Mouse (Mus musculus) testis, postnatal 10 days (tissue): Measurements from ENCODE around the gene Kl.

Experiments
- DNase-seq: peaks from one replicate; pipeline ENCODE4 v3.0.0; 2021; ENCODE audit warnings: low spot score

Gene Kl

GRCm38 (mm10) chr5:150967925-150968324, 15.5 kb downstream of the Kl start:
- no peak for DNase-seq

DNA sequence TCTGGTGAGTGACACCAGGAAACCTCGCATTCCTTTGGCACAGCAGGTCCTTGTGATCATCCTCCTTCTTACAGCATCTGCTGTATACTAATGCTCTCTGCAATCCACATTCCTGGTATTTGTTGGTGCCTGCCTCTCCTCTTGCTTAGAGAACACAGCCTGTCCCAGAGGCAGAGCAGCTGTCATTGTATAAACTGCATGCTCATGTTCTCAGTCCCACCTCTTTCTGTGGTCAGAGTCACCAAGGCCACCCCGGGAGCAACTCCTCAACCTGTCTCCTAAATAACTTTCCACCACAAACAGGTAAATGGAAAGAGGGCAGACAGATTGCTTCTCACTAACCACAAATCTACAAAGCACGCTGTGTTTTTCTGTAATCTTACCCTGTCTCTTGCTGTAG, 18.1 kb downstream of the Kl start:
- DNase-seq = no peak

DNA sequence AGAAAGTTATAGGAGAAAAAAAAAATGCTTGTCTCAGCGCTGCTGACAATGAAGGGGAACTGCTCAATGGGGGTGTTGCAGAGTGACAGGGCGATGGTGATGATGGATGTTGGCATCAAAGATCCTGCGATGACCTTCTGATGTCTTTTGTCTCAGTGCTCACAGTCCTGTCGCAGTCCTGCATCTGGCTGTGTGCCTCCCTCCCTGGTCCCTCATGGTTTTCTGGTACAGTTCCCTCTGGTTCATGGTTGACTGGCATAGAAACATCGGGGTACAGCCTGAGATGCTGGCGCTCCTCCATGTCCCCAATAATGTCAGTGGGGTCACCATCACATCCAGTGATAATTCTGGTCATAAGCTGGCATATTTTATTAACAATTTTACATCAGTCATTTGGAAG, 18.7 kb downstream of the Kl start:
- DNase-seq = no peak

- peak; percentile 65 for DNase-seq
Measured at GRCm38 (mm10) chr5:150974226-150974625, 21.8 kb downstream of the Kl start.

DNA sequence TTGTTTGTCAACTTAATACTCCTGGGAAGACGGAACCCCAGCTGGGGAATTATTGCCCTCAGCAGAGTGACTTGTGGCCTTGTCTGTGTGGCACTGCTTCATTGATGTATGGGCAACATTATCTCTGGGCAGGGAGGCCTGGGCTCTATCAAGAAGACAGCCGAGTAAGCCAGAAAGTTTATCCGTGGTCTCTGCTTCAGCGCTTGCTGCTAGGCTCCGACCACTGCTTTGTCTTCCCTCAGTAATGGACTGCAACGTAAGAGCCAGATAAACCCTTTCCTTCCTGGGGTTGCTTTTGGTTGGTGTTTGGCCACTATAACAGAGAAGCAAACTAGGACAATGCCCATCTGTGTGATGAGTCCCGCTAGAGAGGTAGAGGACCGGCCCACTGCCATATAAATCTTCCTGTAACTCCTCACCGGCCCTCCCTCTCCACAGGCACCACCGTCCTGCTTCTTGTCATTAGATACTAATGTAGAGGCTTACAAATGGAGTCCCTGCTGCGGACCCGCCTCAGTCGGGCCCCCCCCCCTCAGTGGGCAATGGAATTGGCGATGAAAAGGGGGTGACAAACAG, 25.1 kb downstream of the Kl start:
- DNase-seq = no peak

- no peak for DNase-seq
Measured at GRCm38 (mm10) chr5:150979341-150980136, 27.1 kb downstream of the Kl start.

DNA sequence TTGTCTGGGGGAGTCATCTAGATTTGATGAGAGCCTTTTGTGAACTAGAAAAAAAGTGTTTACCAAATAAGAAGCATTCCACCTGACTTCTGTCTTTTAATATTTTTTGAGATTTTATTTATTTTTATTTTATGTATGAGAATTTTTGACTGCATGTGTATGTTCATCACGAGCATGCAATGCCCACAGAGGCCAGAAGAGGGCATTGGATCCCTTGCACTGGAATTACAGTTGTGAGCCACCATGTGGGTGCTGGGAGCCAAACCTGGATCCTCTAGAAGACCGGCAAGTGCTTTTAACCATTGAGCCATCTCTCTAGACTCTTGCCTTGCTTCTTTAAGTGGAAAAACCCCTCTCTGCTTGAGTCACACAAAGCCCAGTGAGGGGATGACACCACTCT, 29.7 kb downstream of the Kl start:
- no peak for DNase-seq

DNA sequence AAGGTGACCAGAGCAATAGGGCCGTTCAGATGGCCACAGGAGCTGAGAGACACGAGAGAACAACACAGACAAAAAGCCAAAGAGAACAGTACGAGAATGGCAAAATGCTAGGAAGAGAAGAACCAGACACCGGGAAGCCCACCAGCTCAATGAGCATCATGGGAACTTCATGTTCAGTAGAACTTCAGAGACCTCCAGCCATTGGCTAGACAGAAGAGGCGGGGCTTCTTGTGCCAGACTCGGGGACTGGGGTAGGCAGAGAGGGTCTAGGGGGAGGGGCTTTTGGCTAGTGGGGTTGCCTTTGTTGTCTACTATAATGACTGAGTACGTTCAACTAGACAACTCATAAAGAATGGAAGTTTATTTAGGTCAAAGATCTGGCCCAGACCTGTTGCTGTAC, 41.7 kb downstream of the Kl start:
- DNase-seq = no peak

GRCm38 (mm10) chr5:150996586-150996985, 44.2 kb downstream of the Kl start:
- DNase-seq = no peak

DNA sequence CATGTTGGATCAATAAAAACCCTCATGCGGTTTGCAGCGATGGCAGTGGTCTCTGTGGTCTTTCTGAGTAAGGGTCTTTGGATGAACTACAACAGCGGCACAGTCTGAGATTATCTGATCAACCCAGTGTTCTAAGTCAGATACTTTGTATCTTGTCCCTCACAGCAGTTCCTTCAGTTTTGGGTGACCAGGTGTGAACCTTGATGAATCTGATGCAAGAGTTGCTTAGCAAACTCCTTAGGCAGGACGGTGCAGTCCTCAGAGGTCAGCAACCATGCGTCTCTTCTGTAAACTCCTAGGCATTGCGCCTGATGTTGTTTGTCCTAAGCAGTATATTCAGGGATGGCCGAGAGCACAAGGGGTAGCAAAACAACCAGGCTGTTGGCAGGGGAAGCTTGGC, 48.7 kb downstream of the Kl start:
- no peak for DNase-seq

- DNase-seq = no peak
Measured at GRCm38 (mm10) chr5:151002051-151002450, 49.6 kb downstream of the Kl start.

- no peak for DNase-seq
Measured at GRCm38 (mm10) chr5:151004216-151004755, 51.9 kb downstream of the Kl start.

GRCm38 (mm10) chr5:151018450-151018849, 66.0 kb downstream of the Kl start:
- no peak for DNase-seq

- DNase-seq = no peak
Measured at GRCm38 (mm10) chr5:151018959-151019358, 66.6 kb downstream of the Kl start.

DNA sequence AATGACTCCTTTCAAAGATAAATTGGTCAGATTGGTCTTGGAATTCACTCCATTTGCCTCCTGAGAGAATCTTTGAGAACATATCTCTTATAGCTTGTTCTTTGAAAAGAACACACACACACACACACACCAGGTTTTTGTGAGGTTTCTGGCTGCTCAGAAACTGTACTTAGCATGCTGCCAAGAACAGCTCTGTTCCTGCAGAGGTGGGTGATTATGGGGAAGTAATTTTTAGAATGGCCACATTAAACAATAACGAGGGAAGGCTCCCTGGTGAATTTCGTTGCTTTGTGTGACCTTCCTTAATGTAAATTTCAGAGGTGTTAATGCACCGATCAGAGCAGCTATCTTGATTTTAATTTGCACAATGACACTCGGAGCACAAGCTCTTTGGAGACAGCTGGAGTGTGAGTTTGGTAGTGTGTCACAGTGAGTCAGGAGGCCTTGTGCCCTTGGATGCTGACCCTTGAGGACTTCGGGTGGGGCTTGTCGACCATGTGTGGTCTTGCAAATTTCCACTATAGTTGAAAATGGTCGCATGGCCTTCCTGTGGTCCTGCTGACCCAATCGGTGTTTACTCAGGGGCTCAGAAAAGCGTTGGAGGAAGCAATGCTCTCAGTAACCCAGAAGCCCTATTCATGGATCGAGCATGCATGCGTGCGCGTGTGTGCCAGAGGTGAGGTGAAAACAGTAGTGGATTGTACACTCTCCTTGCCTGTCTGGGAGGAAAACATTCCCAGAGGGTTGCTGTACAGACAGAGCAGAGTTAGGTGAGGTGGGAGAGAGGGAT, 67.8 kb downstream of the Kl start:
- DNase-seq = no peak

DNA sequence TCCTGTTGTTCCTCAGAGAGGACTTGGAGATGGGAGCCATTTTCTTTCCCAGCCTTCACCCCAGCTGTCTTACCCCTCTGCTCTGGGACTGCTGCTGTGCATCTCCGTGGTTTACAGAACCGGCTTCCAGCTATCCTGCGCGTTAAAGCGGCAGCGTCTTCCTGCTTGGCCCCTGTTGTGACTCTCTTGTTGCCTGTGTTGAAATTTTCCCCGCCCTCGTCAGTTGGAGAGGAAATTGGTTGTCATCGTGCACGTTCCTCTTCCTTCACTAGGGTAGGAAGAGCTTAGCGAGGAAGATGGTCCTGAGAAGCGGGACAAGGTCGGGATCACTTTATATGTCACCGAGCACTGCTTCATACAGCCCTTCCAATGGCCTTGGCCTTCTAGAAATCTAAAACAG, 68.4 kb downstream of the Kl start:
- DNase-seq = no peak

DNA sequence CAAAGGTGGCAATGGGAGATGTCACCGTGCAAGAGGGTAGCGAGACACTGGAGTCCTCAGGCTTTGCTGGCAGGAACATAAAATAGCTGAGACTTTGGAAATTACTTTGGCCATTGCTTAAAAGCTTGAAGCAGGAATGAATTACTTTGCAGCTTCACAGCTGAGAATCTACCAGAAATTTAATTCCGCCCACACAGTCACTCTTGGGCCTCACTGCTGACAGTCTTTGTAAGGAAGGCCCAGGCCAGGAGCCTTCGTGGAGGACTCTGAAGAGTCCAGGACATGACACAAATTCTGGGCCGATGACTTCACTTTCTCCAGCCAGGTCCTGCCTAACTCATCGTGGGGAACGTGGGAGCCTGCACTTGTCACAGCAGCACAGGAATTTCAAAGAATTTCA, 69.6 kb downstream of the Kl start:
- no peak for DNase-seq

DNA sequence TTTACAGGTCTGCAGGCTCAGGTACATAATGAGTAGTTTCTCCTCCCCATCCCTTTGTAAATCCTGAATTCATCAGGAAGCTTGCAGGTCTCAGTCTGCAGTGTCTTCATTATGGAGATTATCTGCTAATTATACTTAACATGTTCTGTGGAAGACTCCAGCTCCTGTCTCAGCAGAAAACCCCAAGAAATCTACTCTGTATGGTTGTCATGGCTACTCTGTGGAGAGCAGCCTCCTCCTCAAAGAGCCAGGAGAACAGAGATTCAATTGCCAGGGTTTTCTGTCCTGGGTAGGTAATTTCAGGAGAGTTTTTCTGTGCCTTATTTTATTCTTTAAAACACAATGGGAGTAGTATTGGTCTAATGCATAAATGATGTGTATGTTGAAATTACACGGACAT, 70.5 kb downstream of the Kl start:
- no peak for DNase-seq

- peak; percentile 53 for DNase-seq
Measured at GRCm38 (mm10) chr5:151023461-151023860, 71.1 kb downstream of the Kl start.

DNA sequence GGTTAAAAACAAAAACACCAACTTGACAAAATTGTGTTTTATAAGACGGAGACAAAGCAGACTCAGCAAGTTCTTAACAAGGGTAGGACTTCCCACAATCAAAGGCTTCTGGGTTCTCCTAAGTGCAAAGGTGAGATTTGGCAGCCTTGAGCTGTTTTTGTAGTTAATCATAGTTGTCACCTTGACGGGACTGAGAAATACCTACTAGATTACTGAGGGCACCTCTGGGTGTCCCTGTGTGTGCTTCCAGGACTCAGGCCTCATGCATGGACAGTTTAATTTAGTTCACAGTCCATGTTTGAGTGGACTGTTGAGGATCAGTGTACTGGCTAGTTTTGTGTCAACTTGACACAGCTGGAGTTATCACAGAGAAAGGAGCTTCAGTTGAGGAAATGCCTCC, 72.1 kb downstream of the Kl start:
- DNase-seq = no peak

DNA sequence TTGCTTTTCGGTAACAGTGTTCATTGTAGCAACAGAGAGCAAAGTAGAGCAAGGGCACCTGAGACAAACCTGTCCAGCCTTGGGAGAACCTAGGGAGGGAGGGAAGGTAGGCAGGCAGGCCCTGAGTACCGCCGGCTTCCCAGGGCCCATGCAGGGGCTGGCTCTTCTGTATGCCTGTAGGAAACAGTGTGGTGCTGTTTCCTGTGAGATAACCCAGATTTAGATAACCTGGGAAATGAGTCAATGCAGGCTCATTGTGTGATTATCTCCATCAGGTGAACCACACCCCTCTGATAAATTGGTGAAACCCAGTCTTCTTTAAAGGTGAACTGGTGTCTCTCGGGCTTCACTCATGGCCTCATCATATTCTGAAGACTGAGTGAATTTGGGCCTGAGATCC, 73.7 kb downstream of the Kl start:
- DNase-seq = no peak

DNA sequence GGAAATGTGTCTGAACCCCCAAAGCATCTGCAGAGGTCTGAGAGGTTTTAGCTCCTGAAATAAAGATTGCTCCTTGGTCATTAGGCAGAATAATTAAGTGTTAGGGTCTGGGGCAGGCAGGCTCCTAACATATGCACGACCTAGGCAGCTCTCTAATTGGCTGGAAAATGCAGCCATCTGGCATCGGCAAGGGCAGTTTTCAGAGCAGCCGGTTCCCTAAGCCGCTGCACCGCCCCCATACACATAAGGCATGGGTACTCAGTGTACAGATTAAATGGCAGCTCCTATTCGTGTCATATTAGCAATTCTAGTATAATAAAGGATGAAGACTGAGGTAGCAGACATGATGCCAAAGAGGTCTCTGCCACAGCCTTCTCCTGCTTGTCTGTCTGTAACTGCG, 74.8 kb downstream of the Kl start:
- DNase-seq = no peak

GRCm38 (mm10) chr5:151028906-151029305, 76.5 kb downstream of the Kl start:
- no peak for DNase-seq
